Mouse (Mus musculus) spleen, postnatal 4 days (tissue): ENCODE measurements at regions not wholly inside any gene's neighbourhood (a gene's known extent, or its start where the extent isn't known, plus 50 kb on each side); places are given as distances from the start of the nearest gene placed in this dataset.

Experiments
- DNase-seq, 2 experiments: peaks; one replicate each; pipeline ENCODE4 v3.0.0; 2022; ENCODE audit warnings: low spot score in 2 of 2

DNA sequence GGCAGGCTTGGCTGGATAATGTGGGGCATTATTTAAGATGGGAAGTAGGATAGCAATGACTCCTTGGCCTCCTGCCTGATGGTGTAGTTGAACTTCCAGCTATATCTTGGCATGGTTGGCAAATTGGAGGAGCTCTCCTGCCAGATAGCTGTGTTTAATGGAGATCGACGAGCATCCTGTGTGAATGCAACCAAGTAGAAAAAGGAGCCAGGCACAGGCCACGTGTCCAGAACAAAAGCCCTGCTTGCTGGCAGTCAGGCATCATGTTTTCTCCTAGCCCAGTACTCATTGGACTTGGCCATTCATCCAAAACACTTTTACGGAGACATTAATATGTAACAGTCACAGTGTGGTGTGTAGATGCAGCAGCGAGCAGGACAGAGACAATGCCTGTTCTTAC is 211.8 kb upstream of the 9630041A04Rik start:
- no peak for DNase-seq

DNA sequence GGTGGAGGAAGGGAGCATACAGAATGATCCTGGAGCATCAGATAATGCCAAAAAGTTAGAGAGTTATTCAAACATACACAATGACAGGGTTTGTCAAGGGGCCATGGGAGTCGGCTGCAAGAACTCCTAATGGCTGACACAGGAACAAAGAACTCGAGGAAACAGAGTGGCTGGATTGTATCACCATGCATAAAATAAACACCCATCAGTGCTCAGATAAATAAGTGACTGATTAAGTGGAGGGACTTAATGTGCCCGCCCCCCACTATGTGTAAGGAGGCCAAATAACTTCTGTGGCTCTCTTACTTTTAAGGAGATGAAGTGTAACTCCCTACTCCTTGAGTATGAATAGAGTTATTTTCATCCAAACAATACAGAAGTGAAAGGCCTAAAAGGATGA is 220.1 kb upstream of the 9630041A04Rik start:
- no peak for DNase-seq

DNA sequence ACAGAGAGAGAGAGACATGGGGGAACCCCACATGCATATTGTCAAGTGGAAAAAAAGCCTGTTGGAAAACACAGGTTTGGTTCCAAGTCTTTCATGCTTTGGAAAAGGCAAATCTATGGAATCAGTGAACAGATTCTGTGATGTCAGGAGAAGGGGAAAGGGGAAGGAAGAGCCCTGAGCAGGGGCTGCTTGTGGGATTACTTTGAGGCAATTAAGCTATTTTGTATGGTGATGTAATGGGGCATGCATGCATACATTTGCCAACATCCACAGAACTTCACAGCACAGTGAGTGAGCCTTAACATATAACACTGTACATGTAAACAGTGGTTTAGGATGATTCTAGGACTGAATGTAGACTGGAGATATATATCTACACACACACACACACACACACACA is 221.0 kb upstream of the 9630041A04Rik start:
- no peak for DNase-seq

DNA sequence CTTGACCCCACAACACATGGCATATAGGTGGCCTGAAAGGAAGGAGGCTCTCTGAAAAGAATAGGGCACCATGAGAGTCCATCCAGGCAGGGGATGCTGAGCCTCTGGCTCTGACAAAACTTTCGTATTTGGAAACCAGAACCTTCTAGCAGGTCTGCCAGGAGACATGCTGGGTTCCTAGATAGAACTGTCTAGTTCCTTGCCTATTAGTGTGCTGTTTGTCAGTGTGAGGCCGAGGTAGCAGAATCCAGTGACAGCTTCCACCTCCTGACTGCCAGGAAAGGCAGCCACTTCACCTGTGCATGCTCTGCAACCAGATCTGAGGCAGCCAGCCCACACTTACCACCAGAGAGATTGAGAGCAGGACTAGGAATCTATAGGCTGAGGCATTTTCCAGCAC is 245.4 kb upstream of the 9630041A04Rik start:
- no peak for DNase-seq

DNA sequence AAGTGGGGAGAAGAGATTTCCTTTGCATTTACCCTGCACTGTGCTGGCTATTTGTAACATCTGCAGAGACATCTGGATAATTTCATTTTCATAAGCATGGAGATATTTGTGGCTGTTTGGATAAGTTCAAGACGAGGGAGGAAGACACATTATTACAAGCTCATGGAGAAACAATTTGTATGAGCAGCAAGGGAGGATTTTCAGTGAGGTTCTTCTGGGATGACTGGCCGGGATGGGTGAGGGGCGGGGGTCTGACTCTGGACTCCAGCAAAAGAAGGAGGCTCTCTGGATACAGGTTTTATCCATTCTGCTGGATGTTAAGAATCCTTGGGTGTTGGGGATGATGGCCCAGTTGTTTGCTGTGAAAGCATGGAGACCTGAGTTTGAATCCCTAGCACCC is 246.5 kb upstream of the 9630041A04Rik start:
- DNase-seq: no peak

DNA sequence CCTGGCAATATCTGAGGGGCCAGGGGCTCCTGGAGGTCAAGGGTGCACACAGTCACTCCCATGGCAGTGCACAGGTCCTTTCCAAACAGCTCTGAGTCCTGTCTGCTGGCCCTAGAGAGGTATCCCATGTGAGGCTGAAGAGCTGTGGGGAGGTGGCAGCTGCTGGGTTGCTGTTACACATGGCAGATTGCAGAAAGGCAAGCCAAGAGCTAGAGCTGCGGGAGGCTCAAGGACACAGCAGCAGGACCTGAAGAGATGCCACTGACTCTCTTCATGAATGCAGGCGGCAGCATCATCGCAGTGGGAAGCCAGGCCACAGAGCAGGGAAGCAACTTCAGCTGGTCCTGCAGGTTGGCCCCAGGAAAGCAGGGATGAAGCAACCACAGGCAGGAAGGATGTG is 247.7 kb upstream of the 9630041A04Rik start:
- no peak for DNase-seq

DNA sequence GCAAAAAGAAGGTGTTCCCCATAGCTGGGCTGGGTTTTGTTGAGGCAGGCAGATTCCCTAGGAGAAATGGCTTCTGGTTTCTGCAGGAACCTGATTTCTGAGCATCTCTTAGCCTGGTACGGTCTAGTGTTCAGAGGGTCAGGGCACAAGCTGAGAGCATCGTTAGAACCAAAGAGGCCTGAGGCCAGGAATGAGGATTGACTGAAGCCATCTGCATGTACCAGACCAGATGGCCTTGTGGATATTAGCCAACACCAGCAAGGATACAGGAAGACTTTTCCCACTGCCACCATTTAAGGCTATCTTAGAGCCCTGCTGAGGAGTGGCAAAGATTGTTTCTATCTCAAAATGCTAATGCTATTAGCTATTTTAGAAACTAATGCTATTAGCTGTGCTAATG is 248.2 kb upstream of the 9630041A04Rik start:
- no peak for DNase-seq

DNA sequence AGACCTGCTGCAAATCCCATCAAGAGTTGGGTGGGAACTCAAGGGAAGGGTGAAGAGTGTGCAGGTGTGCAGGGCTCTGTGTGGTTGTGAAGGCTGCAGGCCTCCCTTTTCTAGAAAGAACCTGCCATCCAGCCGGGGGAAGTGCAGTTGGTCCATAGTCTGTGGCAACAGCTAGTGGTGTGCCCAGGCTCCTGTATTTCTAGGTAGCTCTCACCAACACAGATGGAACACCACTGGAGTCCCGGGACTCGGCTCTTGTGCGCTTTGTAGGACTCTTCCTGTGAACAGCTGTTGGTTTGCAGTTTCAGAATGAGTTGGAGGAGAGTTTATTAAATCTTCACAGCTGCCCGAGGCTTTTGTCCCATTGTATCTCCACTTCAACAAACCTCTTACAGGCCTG is 248.7 kb upstream of the 9630041A04Rik start:
- no peak for DNase-seq

DNA sequence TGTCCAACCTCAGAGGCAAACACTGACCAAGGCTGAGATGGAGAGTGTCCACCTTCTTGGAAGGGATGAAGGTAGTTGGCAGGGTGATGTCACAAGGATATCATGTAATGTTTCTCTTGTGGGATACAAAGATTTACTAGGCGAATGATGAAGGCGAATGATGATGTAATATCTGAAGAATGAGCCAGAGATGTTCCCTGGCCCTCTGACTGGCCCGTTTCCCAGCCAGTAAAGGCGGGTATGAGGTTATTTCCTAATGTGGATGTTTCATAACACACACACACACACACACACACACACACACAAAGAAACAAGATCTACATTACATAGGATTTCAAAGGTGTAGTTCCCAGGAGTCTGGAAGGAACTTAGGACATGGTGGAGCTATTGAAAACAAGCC is 249.1 kb upstream of the 9630041A04Rik start:
- DNase-seq: no peak

DNA sequence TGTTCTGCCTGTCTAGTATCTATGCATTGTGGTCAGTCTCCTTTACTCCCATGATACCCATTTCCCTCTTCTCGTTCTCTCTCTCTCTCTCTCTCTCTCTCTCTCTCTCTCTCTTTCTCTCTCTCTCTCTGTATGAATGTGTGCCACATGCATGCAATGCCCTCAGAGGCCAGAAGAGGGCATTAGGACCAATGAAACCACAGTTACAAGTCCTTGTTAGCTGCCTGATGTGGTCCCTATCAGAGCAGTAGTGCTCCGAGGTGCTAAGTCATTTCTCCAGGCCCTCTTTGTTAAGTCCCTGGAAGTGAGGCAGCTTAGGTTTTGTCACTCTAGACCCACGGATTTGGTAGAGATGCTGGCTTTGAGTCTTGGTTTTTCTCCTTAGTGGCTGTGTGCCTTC is 250.2 kb upstream of the 9630041A04Rik start:
- no peak for DNase-seq

DNA sequence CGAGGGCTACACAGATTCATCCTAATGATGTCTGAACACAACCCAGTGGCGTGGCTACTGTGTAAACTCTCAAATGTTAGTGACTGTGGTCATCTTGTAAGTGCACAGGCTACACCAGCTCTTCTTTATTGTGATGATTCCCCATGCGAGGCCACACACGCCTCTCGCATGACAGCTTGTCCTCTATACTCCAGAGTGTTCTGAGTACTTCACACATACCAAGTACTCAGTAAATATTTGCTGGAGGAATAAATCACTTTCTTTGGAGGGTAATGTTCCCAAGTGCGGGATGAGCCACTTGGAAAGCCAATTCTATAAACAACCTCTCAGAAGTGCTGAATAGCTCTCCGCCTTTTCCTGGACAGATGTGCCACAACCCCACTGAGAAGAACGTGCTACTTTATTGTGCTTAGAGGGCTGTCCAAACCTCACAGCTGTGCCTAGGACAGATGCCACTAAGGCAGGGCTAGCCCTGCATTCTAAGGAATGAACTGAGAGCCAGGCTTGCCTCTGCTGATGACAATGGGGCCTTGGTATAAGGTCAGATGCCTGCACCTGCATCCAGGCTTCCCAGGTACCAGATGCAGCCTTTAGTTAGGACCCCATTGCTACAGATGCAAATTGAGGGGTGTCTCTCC is 250.7 kb upstream of the 9630041A04Rik start:
- no peak for DNase-seq

DNA sequence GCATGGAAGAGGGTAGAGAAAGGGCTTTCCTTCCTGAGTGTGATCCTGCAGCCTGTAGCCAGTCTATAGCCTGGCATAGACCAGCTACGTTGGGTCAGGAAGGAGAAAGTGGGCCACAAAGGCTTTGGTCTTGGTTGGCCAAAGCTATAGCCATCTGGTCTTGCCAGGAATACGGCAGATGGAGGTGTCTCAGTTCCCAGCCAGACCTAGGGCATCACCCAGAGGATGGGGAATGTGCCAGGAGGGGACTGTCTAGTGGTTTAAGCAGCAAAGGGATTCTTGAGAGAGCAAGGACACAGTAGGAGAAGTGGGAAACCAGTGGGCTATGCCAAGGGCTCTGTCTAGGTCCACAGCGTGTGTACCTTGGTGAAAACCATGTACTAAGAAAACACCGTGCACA is 251.3 kb upstream of the 9630041A04Rik start:
- no peak for DNase-seq

DNA sequence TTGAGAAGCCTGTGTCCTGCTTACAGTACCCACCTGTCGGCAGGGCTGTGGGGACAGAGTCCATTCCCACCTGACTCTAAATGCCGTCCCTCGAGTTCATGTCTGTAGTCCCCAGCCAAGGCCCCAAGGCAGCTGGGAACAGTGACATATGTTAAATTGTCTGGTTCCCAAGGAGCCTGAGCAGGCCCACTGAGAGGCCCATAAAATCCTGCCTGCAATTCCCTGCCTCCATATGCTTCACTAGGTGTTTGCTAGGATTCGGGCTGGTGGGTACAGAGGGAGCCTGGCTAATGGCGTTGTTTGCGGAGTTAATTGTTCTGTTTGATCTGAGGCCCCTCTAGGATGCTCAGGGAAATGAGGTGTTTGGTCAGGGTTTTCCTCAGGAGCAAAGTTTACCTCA is 258.8 kb upstream of the 9630041A04Rik start:
- DNase-seq: no peak

DNA sequence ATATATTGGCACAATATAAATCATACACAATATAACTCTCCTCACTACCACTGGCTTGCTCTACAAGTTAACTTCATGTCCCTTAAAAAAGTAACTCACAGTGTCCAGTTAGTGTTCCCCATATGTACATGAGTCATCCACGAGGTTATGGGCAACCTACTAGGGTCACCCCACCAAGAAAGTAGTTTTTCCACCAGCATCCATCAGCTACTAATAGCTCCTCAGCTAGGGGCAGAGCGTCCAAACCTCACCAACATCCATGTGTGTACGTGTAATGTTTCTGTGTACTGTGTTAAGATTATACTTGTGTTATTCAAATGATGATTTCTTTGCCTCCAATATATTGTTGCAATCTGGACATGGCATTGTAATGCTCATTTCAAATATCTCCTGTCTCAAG is 264.7 kb upstream of the 9630041A04Rik start:
- DNase-seq: peak in 1 of 2 experiments; percentile 6

DNA sequence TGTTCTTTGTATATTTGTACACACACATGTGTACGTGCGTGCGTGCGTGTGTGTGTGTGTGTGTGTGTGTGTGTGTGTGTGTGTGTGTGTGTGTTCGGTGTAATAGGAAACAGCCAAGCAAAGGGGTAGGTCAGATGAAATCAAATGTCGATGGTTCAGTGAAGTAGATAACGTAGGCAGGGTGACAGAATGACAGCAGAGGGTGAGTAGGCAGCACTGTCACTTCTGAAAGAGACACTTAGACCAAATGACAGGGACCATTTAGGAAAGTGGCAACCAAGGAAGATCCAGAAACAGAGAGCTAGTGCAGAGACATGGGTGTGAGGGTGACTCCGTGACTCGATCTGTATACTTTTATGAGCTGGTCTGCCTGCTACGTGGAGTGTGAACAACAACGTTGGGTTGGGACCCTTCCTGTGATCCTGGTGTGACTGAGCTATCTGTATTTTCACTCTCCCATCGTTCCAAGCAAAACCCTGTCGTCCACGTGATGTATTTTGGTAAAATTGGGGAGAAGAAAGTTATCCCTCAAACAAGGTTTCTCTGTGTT is 266.5 kb upstream of the 9630041A04Rik start:
- peak in 1 of 2 experiments; percentile 24 for DNase-seq

DNA sequence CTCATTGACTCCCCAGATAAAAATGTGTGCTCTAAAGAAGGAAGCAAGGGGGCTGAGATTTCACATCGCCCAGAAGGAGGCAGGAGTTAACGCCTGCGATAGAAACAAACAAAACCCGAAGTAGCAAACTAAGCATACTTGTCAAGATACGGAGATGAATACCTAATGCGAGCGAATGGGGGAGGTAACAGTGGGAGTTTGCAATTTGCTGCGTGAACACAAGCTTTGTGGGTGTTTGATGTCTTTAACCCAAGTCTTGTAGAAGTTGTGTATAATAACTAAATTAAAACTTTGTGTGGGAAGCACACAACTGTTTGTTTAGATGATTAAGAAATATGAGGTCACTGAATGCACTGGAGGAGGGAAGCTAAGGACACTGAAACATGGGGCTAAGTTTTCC is 269.0 kb upstream of the 9630041A04Rik start:
- peak in 1 of 2 experiments; percentile 32 for DNase-seq

DNA sequence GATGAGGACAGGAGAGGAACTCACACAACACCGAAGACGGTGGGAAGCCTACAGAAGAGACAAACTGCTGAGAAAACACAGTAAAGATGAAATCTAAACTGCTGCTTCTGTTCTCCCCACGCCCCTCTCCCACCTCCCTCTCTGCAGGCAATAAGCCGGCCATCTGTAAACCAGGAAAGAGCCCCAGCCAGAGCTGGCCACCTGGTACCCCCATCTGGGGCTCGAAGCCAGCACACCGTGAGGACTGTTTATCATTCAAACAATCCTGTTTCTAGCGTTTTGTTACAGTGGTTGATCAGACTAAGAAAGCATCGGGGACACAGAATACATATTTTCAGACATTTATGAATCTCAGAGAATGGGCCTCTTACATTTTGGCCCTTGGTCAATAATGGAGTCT is 270.0 kb upstream of the 9630041A04Rik start:
- peak in 1 of 2 experiments; percentile 36 for DNase-seq

DNA sequence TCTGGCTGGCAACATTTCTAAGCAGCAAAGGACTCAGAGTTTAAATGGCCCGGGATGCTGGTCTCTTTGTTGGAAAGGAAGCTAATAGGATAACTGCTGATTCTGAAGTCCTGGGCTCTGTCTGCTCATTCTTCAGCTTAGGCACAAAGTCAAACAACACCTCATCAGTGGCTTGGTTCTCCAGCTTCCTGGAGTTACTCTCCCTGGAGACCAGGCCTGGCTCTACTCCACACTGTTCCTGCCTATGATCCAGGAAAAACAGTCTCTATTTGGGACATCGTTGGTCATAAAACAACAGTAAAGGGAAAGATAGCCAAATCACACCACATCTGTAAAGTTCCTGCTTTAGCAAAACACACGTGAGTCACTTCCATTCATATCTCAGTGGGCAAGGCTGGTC is 271.3 kb upstream of the 9630041A04Rik start:
- DNase-seq: peak in 1 of 2 experiments; percentile 25

DNA sequence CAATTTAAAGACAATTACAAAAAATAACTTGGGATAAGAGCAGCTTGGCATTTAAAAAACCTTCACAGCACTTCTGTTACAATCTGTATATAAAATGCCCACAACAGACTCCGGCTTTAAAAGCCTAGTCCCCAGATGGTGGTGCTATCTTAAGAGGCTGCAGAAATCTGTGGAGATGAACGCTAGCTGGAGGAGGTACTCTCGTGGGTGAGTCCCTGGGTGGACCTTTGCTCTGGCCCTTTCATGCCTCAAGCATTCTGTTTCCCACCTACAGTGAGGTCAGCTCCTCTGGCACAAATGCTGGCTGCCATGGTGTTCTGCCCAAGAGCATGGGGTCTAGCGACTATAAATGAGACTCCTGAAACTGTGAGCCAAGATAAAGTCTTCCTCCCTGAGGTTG is 280.6 kb upstream of the 9630041A04Rik start:
- DNase-seq: peak in 1 of 2 experiments; percentile 39

DNA sequence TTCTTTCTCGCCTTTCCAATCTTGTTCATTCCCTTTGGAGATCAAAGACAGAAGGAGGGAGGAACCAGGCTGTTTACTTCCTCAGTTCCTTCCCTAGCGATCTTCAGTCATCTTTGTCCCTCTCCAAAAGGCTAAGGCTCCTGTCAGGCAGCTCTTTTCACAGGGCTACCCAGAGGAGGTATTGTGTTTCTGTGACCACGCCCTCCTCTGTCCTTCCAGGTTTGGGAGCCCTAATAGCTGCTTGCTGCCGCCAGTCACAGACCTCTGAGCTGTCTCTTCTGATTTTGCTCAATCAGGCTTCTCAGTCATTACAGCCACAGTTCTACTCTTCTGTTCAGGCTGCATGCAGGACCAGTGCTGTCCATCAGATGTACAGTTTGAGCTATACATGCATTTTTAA is 290.9 kb upstream of the 9630041A04Rik start:
- DNase-seq: peak in 1 of 2 experiments; percentile 37

DNA sequence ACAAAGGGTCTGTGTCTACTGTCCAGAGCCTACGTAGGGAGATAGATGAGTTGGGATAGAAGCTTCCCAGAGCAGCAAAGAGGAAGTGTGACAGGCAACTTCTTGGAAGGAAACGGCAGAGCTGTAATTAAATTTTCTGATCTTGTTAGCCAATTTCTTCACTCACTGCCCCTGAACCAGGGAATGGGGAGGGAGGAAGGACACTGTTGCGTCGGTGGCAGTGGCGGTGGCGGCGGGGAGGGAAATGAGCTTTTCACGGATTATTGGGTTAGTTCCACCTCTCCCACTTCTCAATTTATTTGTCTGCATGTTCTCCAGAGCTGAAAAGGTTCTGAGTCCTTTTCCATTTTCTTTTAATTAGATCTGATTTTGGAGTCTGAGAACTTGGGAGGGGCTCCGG is 298.4 kb upstream of the 9630041A04Rik start:
- DNase-seq: no peak

DNA sequence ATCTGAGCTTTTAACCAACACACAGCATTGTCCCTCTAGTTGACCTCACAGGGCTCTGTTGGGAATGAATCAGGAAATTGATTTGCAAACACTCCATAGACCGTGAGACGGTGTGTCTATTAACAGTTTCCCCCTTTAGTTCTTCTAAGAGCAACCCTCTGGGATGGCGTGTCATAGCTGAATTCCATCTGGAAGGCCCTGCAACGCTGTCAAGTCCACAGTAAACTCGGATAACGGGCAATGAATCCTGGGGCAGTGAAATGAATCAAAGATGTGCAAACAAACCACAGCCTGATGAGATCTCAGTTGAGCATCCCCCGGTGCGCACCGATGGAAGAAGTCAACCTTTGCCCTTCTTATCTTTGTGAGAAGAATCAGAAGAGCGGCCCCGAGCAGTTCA is 302.3 kb upstream of the 9630041A04Rik start:
- DNase-seq: no peak

DNA sequence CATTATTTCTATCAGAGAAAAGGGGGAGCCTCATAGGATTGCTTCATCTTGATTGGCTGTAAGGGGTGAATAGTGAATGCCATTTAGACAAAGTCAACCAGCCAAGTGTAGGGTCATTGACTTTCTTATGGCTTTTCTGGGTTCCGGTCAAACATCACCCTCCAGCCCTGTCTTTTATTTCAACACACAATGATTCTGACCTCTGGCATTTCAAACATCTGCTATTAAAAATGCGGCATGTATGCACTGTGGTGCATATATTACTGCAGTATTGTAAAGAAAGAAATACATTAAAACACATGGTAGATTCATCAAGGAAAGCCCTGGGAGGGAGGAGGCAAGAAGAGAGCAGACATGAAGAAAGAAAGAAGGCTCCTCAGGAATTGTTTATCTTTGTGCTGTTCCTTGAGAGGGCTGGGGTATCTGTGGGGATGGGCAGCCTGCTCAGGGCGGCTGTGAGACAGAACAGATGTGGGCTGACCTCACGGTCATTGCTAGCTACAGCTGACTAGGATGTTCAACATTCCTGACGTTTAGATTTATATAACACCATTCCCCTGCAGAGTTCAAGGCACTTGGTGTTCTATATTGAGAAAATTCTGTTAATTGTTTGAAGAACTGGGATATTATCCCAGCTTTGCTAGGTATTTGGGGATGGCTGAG is 303.5 kb upstream of the Ppp2r3a start:
- no peak for DNase-seq
